Mouse (Mus musculus): Measurements from ENCODE around the gene Ntmt1. TPM values are rescaled to one million over a fixed set of nuclear protein-coding genes. Genes with fewer than 3 reads are reported as not detected.

The Ntmt1 gene
- 26.4 and 27.3 TPM in 2 replicates for polyA plus RNA-seq (2012; rRNA removed)

DNA sequence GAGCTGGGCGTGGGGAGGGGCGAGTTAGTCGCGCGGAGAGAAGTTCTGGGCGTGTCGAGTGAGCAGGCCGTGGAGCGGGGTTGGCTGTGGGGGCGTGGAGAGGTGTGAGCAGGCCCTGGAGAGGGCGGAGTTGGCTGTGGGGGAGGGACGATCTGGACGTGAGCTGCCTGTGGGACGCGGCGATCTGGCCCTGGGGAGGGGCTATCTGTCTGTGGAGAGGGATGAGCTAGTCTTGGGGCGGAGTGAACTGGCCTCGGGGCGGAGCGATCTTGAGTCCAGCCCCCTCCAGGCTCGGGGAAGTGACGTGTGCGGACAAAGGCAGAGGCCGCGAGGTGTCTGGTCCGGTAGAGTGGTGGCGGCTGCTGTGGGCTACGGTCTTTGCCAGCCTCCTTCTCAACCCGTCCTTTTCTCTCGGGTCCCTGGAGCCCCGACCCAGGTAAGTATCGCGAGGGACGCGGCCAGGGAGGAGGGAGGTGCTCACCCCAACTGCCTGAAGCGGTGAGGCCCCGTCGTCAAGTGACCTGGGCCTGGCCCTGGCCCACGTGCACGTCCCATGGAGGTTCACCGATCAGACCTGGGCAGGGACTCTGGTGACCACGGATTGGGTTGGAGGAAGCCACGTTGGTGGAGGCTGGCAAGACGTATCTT, at the start of gene Ntmt1:
Gene Ntmt1, plus strand, starts transcription at position 179 of the 648 bp plus-strand sequence.
- peak within 1 kb of the TSS; percentile 62 for H3K27ac ChIP-seq (ENCODE audit: insufficient read depth, low read depth, low read length)
- no peak for TF ChIP-seq CTCF (conservative IDR thresholded peaks at IDR 0.05; ENCODE audit: insufficient read depth, insufficient read length, low read depth, low read length)
- peak; percentile 82 for TF ChIP-seq POLR2A (IDR thresholded peaks at IDR 0.05; ENCODE audit: low read depth, low read length)
- 1% methylated on average over 44 of the region's 44 CpGs for WGBS

DNA sequence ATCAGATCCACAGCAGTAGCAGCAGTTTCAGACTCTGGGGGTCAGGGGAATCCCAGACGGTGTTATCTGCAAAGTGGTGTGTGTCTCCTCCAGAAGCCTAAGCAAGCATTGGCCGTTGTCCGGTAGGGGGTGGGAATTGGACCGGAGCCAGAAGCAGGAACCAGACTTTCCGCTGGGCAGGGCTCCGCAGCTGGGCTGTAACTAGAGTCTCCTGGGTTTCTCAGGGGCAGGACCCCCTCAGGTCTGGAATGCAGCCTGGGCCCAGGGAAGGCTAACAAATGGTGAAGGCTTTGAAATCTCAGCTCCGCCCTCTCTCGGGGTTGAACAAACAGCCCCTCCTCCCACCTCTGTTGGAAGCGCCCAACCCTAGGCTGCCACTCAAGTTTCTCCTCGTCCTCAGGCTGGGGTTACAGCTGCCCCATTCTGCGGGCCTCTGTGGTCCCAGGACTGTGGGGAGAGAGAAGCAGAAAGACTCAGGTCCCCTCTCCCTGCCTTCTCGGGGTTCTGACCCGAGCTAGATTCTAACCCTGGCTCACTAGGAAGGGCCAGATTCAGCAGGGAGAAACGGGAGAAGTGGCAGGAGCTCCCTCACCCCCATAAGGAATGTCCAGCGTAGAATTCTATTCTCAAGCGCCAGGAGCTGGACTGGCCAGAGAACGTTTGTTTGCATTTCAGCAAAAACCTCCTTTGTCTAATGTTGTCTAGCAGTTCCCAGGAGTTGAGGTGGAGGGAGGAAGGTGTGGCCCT, 49.1 kb upstream of the Ntmt1 start:
- 8% methylated on average over 17 of the region's 17 CpGs for WGBS
- DNase-seq: peak; percentile 98
- H3K27ac ChIP-seq (ENCODE audit: insufficient read depth, low read depth, low read length): peak overlapping the region; percentile 97
- peaks cover 35% of the 10 kb centered on the region for H3K4me1 ChIP-seq (ENCODE audit: control insufficient read depth, insufficient read depth, low read length)
- no peaks in the 10 kb centered on the region for H3K36me3 ChIP-seq (ENCODE audit: control insufficient read depth, insufficient read depth, low read length)
- TF ChIP-seq POLR2A (IDR thresholded peaks at IDR 0.05; ENCODE audit: low read depth, low read length): peak; percentile 37
- peak; percentile 55 for TF ChIP-seq CTCF (conservative IDR thresholded peaks at IDR 0.05; ENCODE audit: insufficient read depth, insufficient read length, low read depth, low read length)
- H3K4me3 ChIP-seq (ENCODE audit: insufficient read depth, low read depth, low read length): no peak overlapping the region
- no peaks in the 10 kb centered on the region for H3K27me3 ChIP-seq (replicated peaks; ENCODE audit: control insufficient read depth, insufficient read depth, low read length)

More for the DNA sequence above, at the start of gene Ntmt1:
- peak; percentile 100 for DNase-seq
- Histone ChIP-seq H3K27me3 (replicated peaks; ENCODE audit: control insufficient read depth, insufficient read depth, low read length) (no peaks in the 10 kb centered on the region), H3K4me3 (ENCODE audit: insufficient read depth, low read depth, low read length) (peak within 1 kb of the TSS; percentile 72), H3K36me3 (ENCODE audit: control insufficient read depth, insufficient read depth, low read length) (no peaks in the 10 kb centered on the region), H3K4me1 (ENCODE audit: control insufficient read depth, insufficient read depth, low read length) (peaks cover 5% of the 10 kb centered on the region)

DNA sequence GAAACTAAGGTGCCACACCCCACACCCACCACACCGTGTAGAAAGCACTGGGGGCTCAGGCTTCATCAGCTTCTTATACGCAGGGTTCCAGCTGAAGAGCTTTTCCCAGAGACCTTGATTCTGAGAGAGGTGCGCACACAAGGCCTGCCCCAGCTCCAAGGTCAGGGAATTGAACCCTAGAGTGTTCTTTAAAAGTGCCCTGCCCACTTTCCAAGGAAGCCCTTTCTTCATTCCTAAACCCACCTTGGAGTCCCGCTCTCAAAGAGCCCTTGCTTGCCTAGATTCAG, 48.6 kb upstream of the Ntmt1 start:
- no peak for TF ChIP-seq POLR2A (IDR thresholded peaks at IDR 0.05; ENCODE audit: low read depth, low read length)
- no peak for TF ChIP-seq CTCF (conservative IDR thresholded peaks at IDR 0.05; ENCODE audit: insufficient read depth, insufficient read length, low read depth, low read length)
- H3K36me3 ChIP-seq (ENCODE audit: control insufficient read depth, insufficient read depth, low read length): no peaks in the 10 kb centered on the region
- DNase-seq: peak; percentile 59
- H3K4me3 ChIP-seq (ENCODE audit: insufficient read depth, low read depth, low read length): no peak overlapping the region
- peaks cover 32% of the 10 kb centered on the region for H3K4me1 ChIP-seq (ENCODE audit: control insufficient read depth, insufficient read depth, low read length)
- peak overlapping the region; percentile 97 for H3K27ac ChIP-seq (ENCODE audit: insufficient read depth, low read depth, low read length)
- H3K27me3 ChIP-seq (replicated peaks; ENCODE audit: control insufficient read depth, insufficient read depth, low read length): no peaks in the 10 kb centered on the region
- 24% methylated on average over 4 of the region's 4 CpGs for WGBS

DNA sequence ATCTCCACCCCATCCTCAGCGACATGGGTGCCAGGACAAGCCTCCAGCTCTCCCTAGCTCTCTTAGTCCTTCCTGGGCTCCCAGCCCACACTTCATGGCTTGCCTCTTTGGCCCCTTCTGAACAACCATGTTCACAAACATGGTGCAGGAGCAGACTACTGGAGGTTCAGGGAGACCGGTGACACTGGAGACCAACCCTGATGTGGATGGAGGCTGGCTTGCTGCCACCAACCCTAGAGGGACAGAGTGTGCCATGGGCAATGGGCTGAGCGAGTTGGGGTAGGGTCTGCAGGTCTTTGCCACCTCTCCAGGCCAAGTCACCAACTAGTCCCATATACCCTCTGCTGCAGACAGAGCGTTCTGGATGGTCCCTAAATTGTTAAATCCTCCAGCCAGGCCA, 48.2 kb upstream of the Ntmt1 start:
- WGBS: 44% methylated on average over 4 of the region's 4 CpGs
- TF ChIP-seq POLR2A (IDR thresholded peaks at IDR 0.05; ENCODE audit: low read depth, low read length) (no peak), CTCF (conservative IDR thresholded peaks at IDR 0.05; ENCODE audit: insufficient read depth, insufficient read length, low read depth, low read length) (no peak)
- H3K36me3 ChIP-seq (ENCODE audit: control insufficient read depth, insufficient read depth, low read length): no peaks in the 10 kb centered on the region
- H3K27me3 ChIP-seq (replicated peaks; ENCODE audit: control insufficient read depth, insufficient read depth, low read length): no peaks in the 10 kb centered on the region
- no peak overlapping the region for H3K4me3 ChIP-seq (ENCODE audit: insufficient read depth, low read depth, low read length)
- peaks cover 32% of the 10 kb centered on the region for H3K4me1 ChIP-seq (ENCODE audit: control insufficient read depth, insufficient read depth, low read length)
- peak; percentile 55 for DNase-seq
- peak overlapping the region; percentile 97 for H3K27ac ChIP-seq (ENCODE audit: insufficient read depth, low read depth, low read length)

DNA sequence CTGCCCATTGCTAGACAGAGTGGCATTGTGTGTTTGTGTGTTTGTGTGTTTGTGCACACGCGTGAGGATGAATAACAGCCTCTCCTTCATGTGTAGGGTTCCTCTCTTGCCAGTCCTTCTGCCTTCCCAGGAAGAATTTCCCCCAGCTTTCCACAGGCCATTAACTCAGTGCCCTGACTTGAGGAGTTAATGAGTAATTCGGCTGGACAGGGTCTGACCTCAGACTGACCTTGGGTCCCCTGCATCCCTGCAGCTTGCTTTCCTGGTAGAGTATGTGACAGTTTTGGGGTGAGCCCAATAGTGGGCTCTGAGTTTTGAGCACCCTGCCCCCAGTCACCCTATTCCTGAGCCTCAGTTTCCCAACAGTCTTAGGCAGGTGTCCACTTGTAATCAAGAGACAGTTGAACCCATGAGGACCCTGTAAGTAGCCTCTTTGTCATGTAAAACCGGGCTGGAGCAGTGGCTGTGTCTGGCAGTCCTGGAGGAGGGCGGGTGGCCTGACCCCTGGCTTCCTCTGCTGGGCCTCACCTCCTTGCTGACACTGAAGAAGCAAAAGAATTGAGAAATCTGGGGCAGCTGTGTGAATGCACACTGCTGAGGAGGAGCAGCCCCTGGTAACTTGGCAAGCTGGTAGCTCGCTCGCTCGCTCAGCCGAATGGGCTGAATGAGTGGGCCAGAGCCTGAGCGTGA, 47.6 kb upstream of the Ntmt1 start:
- Histone ChIP-seq H3K4me1 (ENCODE audit: control insufficient read depth, insufficient read depth, low read length) (peaks cover 32% of the 10 kb centered on the region), H3K27me3 (replicated peaks; ENCODE audit: control insufficient read depth, insufficient read depth, low read length) (no peaks in the 10 kb centered on the region), H3K4me3 (ENCODE audit: insufficient read depth, low read depth, low read length) (no peak overlapping the region), H3K27ac (ENCODE audit: insufficient read depth, low read depth, low read length) (peak overlapping the region; percentile 97), H3K36me3 (ENCODE audit: control insufficient read depth, insufficient read depth, low read length) (no peaks in the 10 kb centered on the region)
- DNase-seq: peak; percentile 94
- WGBS: 27% methylated on average over 10 of the region's 10 CpGs
- TF ChIP-seq POLR2A (IDR thresholded peaks at IDR 0.05; ENCODE audit: low read depth, low read length) (no peak), CTCF (conservative IDR thresholded peaks at IDR 0.05; ENCODE audit: insufficient read depth, insufficient read length, low read depth, low read length) (no peak)

DNA sequence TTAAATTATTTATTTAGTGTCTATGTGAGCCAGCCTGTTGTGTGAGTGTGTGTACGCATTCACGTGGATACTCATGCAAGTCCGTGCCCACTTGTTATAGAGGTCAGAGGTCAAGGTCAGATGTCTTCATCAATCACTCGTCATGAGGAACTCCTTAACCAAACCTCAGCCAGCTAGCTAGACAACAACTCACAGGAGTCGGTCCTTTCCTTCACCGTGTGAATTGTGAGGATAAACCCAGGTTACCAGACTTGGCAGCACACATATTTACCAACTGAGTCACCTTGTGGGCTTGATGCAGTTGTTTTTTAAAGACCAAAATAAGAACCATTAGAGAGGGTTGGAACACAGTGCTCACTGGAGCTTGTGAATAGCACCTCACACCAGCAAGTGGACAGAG, 46.9 kb upstream of the Ntmt1 start:
- Histone ChIP-seq H3K4me1 (ENCODE audit: control insufficient read depth, insufficient read depth, low read length) (peaks cover 32% of the 10 kb centered on the region), H3K27me3 (replicated peaks; ENCODE audit: control insufficient read depth, insufficient read depth, low read length) (no peaks in the 10 kb centered on the region), H3K36me3 (ENCODE audit: control insufficient read depth, insufficient read depth, low read length) (no peaks in the 10 kb centered on the region), H3K4me3 (ENCODE audit: insufficient read depth, low read depth, low read length) (no peak overlapping the region), H3K27ac (ENCODE audit: insufficient read depth, low read depth, low read length) (peak overlapping the region; percentile 97)
- 28% methylated on average over 6 of the region's 6 CpGs for WGBS
- peak; percentile 61 for DNase-seq
- TF ChIP-seq CTCF (conservative IDR thresholded peaks at IDR 0.05; ENCODE audit: insufficient read depth, insufficient read length, low read depth, low read length) (no peak), POLR2A (IDR thresholded peaks at IDR 0.05; ENCODE audit: low read depth, low read length) (no peak)

DNA sequence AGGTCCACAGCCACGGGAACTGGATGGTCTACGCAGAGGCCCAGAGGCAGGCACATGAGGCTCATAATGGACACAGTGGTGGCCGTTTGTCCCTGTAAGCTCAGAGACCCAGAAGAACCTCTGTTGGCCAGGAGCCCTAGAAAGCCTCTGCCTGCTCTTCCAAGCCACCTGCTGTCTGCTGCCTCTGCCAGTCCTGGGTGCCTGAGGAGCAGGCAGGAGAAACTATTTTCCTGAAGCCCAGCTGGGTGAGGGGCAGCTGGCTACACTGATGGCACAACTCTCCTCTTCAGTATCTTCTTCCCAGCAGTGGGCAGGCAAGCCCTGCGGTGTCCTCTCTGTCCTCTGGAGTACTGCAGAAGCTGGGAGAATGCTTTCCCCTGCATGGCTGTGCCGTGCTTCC, 41.2 kb upstream of the Ntmt1 start:
- Histone ChIP-seq H3K4me1 (ENCODE audit: control insufficient read depth, insufficient read depth, low read length) (peaks cover 3% of the 10 kb centered on the region; the same call in 1 of the 2 replicates), H3K27ac (ENCODE audit: insufficient read depth, low read depth, low read length) (no peak overlapping the region), H3K4me3 (ENCODE audit: insufficient read depth, low read depth, low read length) (no peak overlapping the region), H3K36me3 (ENCODE audit: control insufficient read depth, insufficient read depth, low read length) (no peaks in the 10 kb centered on the region), H3K27me3 (replicated peaks; ENCODE audit: control insufficient read depth, insufficient read depth, low read length) (no peaks in the 10 kb centered on the region)
- TF ChIP-seq CTCF (conservative IDR thresholded peaks at IDR 0.05; ENCODE audit: insufficient read depth, insufficient read length, low read depth, low read length) (no peak), POLR2A (IDR thresholded peaks at IDR 0.05; ENCODE audit: low read depth, low read length) (no peak)
- DNase-seq: no peak
- WGBS: 83% methylated on average over 5 of the region's 5 CpGs

Measured in kidney, adult 2 months (tissue).